Mouse (Mus musculus) stomach, postnatal 0 days (tissue): Measurements from ENCODE around the gene Copz1. TPM values are rescaled to one million over a fixed set of nuclear protein-coding genes. Genes with fewer than 3 reads are reported as not detected.
"Not testable (repeated sequence)": the region's sequence is repeated elsewhere in the genome, so short reads cannot be mapped to it uniquely, and the experiment has no call there.

ENCODE experiments used
- ATAC-seq: fragments of 200-750 bp; cut with Nextera tagmentation; 2 replicates; pipeline ENCODE4 v1.8.0; 2017; ENCODE audit not compliant: low FRiP score, low TSS enrichment
- DNase-seq: peaks from one replicate; pipeline ENCODE4 v3.0.0-alpha.2; 2016; ENCODE audit warnings: low spot score
- H3K27ac ChIP-seq: fragments of 300-500 bp; sonication (generic); replicated peaks from 2 replicates; pipeline ENCODE4 v1.5.1; 2014; ENCODE audit warnings: mild to moderate bottlenecking, control low read depth
- H3K27me3 ChIP-seq: fragments of 300-500 bp; sonication (generic); 2 replicates; pipeline ENCODE4 v1.6.1; 2014; ENCODE audit warnings: low read length; ENCODE audit not compliant: control insufficient read depth, insufficient read depth
- H3K36me3 ChIP-seq: fragments of 300-500 bp; sonication (generic); 2 replicates; pipeline ENCODE4 v1.6.1; 2014; ENCODE audit warnings: low read length, mixed read lengths; ENCODE audit not compliant: control insufficient read depth, insufficient read depth
- H3K4me1 ChIP-seq: fragments of 300-500 bp; sonication (generic); replicated peaks from 2 replicates; pipeline ENCODE4 v1.6.1; 2014; ENCODE audit warnings: antibody characterized with exemption; ENCODE audit not compliant: control insufficient read depth, insufficient read depth
- H3K4me2 ChIP-seq: fragments of 300-500 bp; sonication (generic); replicated peaks from 2 replicates; pipeline ENCODE4 v1.6.1; 2014; ENCODE audit warnings: low read depth, mild to moderate bottlenecking, control low read depth, moderate library complexity
- H3K4me3 ChIP-seq: fragments of 300-500 bp; sonication (generic); 2 replicates; pipeline ENCODE4 v1.5.1; 2014; ENCODE audit warnings: low read depth, low read length, control low read depth
- H3K9ac ChIP-seq: fragments of 300-500 bp; sonication (generic); 2 replicates; pipeline ENCODE4 v1.6.1; 2014; ENCODE audit warnings: mild to moderate bottlenecking, low read length, control low read depth, mixed read lengths
- H3K9me3 ChIP-seq: fragments of 300-500 bp; sonication (generic); 2 replicates; pipeline ENCODE4 v1.6.1; 2016; ENCODE audit warnings: low read length; ENCODE audit not compliant: control insufficient read depth
- CTCF ChIP-seq: IDR thresholded peaks from 2 replicates; pipeline ENCODE4 v1.5.1; 2016; ENCODE audit warnings: antibody characterized with exemption, low read depth, mild to moderate bottlenecking, moderate library complexity
- EP300 ChIP-seq: optimal IDR thresholded peaks from 2 replicates; pipeline ENCODE3; 2016; ENCODE audit warnings: antibody characterized with exemption
- WGBS: fragments of 180-500 bp; shearing (Covaris S2); extraction: QIAGEN DNeasy Blood & Tissue Kit; methylation state at CpG from one replicate; pipeline ENCODE4 v1.1.7; 2014; 5-methylcytosine and 5-hydroxymethylcytosine counted together
- polyA plus RNA-seq: library from polyadenylated mRNA; unstranded; fragments of >200 nt; fragmentation: Nextera tagmentation; extraction: Ambion mirVana; gene quantifications from 2 replicates; pipeline ENCODE4 v1.2.1, GENCODE M21; 2015

The Copz1 gene
- polyA plus RNA-seq, 1 experiment from 2014 or later, result 159 TPM

DNA sequence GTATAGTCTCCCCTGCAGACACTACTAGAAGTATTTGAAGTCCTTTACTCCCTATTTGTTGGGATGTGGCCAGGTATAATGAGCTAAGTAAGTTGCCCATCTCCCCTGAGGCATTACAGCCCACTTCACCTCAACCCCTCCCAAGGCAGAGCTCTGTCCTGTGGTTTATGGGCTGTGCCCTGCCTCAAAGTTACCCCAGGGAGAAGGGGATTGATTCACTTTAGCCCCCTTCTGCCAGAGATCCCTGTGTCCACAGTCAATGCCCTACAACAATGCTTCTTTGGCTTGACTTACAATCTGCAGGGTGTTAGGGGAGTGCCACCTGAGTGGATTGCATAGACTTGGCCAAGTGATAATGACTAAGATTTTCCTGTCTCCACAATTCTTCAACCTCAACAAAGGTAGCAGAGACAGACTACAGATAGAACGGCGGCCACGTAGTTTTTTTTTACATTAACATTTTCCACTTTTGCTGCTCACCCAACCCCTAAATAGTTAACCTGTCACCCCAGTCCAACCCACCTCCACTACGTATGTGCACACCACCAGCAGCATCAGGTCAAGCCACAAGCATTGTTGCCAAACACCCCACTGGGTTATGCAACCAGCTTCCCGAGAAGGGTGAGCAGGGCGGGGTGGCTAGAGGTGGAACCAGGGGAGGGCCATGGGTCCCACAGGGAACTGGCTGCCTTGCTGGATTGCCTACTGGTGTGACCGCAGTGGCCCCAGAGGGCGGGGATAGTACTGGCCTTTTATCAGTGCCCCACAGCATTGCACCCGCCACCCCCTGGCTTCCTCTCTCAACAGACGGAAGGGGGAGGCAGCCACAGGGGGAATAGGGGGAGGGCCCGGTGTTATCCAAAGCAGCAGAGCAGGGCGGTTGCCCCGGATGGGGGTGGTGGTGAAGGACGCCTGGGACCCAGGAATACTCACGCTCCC lies 14.5 kb upstream of the Copz1 start, which contains the start of gene Nfe2:
Gene Nfe2, minus strand, starts transcription at position 614 of the 939 bp plus-strand sequence.
- Histone ChIP-seq H3K27me3 (no peaks in the 10 kb centered on the region), H3K9ac (no peak within 1 kb of the TSS), H3K4me1 (peaks cover 6% of the 10 kb centered on the region; the same call in 1 of the 2 replicates), H3K4me2 (peak within 1 kb of the TSS; percentile 46), H3K27ac (no peak within 1 kb of the TSS), H3K36me3 (no peaks in the 10 kb centered on the region), H3K4me3 (peak within 1 kb of the TSS; percentile 17), H3K9me3 (no peaks in the 10 kb centered on the region)
- peak; percentile 96 for ATAC-seq
- 11% methylated on average over 15 of the region's 15 CpGs for WGBS
- DNase-seq, result peak; percentile 90
- TF ChIP-seq CTCF, result no peak; the same call in 1 of the 2 replicates
- TF ChIP-seq EP300, result no peak

DNA sequence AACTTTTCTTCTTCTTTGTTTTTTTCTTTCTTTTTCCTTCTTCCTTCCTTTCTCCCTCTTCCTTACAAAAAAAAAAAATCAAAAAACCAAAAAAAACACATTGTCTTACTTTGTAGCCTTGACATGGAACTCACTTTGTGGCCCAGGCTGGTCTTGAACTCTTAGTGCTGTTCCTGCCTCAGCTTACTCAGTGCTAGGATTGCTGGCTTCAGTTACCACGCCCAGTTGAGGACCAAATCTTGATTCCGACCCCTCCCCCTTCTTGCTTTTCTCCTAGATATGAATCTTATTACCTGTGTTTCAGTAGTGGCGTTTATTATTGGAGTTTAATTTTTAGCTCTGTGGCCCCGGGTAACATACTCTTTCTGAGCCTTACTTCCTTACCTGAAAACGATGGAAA lies 13.4 kb upstream of the Copz1 start:
- ATAC-seq, result no peak
- no peak overlapping the region for H3K4me2 ChIP-seq
- TF ChIP-seq CTCF (no peak), EP300 (no peak)
- peaks cover 6% of the 10 kb centered on the region; the same call in 1 of the 2 replicates for H3K4me1 ChIP-seq
- H3K4me3 ChIP-seq, result no peak overlapping the region
- WGBS, result 76% methylated on average over 5 of the region's 5 CpGs
- no peaks in the 10 kb centered on the region for H3K36me3 ChIP-seq
- H3K27me3 ChIP-seq, result no peaks in the 10 kb centered on the region
- H3K9me3 ChIP-seq, result no peaks in the 10 kb centered on the region
- no peak overlapping the region for H3K27ac ChIP-seq
- no peak overlapping the region for H3K9ac ChIP-seq
- no peak for DNase-seq

DNA sequence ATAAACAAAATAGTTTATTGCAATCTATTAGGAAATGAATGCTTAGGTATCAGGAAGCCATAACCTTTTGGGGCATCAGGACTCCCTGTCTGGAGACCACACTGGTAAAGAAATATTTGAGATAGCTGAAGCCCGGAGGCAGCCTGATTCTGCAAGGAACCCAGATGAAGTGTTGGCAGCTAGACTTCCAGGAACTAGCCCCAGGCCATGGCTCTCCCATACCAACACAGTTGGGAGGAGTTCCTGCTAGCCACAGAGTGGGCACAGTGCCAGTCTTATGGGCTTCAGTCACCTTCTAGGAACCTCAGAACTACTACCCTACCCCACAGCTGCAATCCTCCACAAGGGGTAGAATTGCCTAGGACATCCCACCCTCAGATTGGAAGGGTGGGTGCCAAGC lies 12.5 kb upstream of the Copz1 start:
- H3K4me1 ChIP-seq, result peaks cover 3% of the 10 kb centered on the region; the same call in 1 of the 2 replicates
- H3K9ac ChIP-seq, result no peak overlapping the region
- ATAC-seq, result no peak
- no peaks in the 10 kb centered on the region for H3K9me3 ChIP-seq
- DNase-seq, result no peak
- no peaks in the 10 kb centered on the region for H3K36me3 ChIP-seq
- H3K27me3 ChIP-seq, result no peaks in the 10 kb centered on the region
- H3K4me3 ChIP-seq, result no peak overlapping the region
- H3K27ac ChIP-seq, result no peak overlapping the region
- WGBS, result 32% methylated on average over 1 of the region's 1 CpGs
- TF ChIP-seq EP300 (no peak), CTCF (no peak)
- no peak overlapping the region for H3K4me2 ChIP-seq

DNA sequence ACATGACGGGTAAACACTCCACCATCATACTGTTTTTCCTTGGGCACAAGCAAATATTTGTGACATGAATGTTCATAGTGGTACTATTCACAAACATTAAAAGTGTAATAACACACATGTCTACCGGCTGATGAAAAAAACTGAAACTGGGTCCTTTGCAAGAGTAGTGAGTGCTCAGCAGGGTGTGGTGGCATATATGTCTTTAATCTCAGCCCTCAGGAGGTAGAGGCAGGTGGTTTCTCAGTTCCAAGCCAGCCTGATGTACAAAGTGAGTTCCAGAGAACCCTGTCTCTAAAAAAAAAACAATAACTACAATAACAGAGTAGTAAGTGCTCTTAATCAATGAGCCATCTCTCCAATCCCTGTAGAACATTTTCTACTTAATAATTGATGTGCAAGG lies 7.7 kb upstream of the Copz1 start:
- no peak overlapping the region for H3K27ac ChIP-seq
- no peak overlapping the region for H3K4me2 ChIP-seq
- DNase-seq (no peak), ATAC-seq (no peak)
- 83% methylated on average over 2 of the region's 2 CpGs for WGBS
- H3K27me3 ChIP-seq, result no peaks in the 10 kb centered on the region
- H3K4me3 ChIP-seq, result no peak overlapping the region
- no peaks in the 10 kb centered on the region for H3K9me3 ChIP-seq
- TF ChIP-seq CTCF, result no peak
- no peak for TF ChIP-seq EP300
- H3K36me3 ChIP-seq, result no peaks in the 10 kb centered on the region
- H3K9ac ChIP-seq, result no peak overlapping the region
- no peaks in the 10 kb centered on the region for H3K4me1 ChIP-seq

GRCm38 (mm10) chr15:103268903-103269302 lies 3.6 kb upstream of the Copz1 start:
- H3K27ac ChIP-seq, result no peak overlapping the region
- H3K27me3 ChIP-seq, result no peaks in the 10 kb centered on the region
- WGBS, result 75% methylated on average over 4 of the region's 4 CpGs
- H3K4me1 ChIP-seq, result no peaks in the 10 kb centered on the region
- no peaks in the 10 kb centered on the region for H3K9me3 ChIP-seq
- H3K4me2 ChIP-seq, result no peak overlapping the region
- no peaks in the 10 kb centered on the region for H3K36me3 ChIP-seq
- TF ChIP-seq EP300 (no peak), CTCF (no peak)
- DNase-seq, result no peak
- ATAC-seq, result no peak
- H3K4me3 ChIP-seq, result no peak overlapping the region
- no peak overlapping the region for H3K9ac ChIP-seq

DNA sequence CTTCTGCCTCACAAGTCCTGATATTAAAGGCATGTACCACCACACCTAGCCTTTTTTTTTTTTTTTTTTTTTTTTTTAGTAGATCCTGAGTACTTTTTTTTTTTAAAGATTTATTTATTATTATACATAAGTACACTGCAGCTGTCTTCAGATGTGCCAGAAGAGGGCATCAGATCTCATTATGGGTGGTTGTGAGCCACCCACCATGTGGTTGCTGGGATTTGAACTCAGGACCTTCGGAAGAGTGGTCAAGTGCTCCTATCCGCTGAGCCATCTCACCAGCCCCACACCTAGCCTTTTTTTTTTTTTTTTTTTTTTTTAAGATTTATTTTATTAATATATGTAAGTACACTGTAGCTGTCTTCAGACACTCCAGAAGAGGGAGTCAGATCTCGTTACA lies 3.4 kb downstream of the Copz1 start:
- not testable (repeated sequence) for DNase-seq, H3K27ac ChIP-seq, H3K4me3 ChIP-seq, H3K9ac ChIP-seq, ATAC-seq, H3K36me3 ChIP-seq, H3K4me1 ChIP-seq, H3K4me2 ChIP-seq, H3K27me3 ChIP-seq, H3K9me3 ChIP-seq
- WGBS, result 95% methylated on average over 2 of the region's 3 CpGs
